Mouse (Mus musculus) hindbrain, embryonic 10.5 days (tissue): ENCODE results near the gene Ltk. TPM values are rescaled to one million over a fixed set of nuclear protein-coding genes. Genes with fewer than 3 reads are reported as not detected.
"Not testable (repeated sequence)": the region's sequence is repeated elsewhere in the genome, so short reads cannot be mapped to it uniquely, and the experiment has no call there.

Experiments used
- DNase-seq: peaks from one replicate; pipeline ENCODE4 v3.0.0-alpha.2; 2017; ENCODE audit warnings: low spot score
- H3K27ac ChIP-seq: fragments of 300-500 bp; sonication (generic); 2 replicates; pipeline ENCODE4 v1.5.1; 2016; ENCODE audit warnings: mild to moderate bottlenecking, moderate library complexity
- H3K27me3 ChIP-seq: fragments of 300-500 bp; sonication (generic); 2 replicates; pipeline ENCODE4 v1.6.1; 2016; ENCODE audit warnings: mild to moderate bottlenecking; ENCODE audit not compliant: poor library complexity, insufficient read depth, severe bottlenecking
- H3K36me3 ChIP-seq: fragments of 300-500 bp; sonication (generic); 2 replicates; pipeline ENCODE4 v1.6.1; 2016; ENCODE audit warnings: mild to moderate bottlenecking, moderate library complexity
- H3K4me1 ChIP-seq: fragments of 300-500 bp; sonication (generic); replicated peaks from 2 replicates; pipeline ENCODE4 v1.6.1; 2016; ENCODE audit warnings: mild to moderate bottlenecking
- H3K4me3 ChIP-seq: fragments of 300-500 bp; sonication (generic); 2 replicates; pipeline ENCODE4 v1.5.1; 2016; ENCODE audit warnings: mild to moderate bottlenecking, moderate library complexity
- H3K9me3 ChIP-seq: fragments of 300-500 bp; sonication (generic); 2 replicates; pipeline ENCODE4 v1.6.1; 2016; ENCODE audit warnings: mild to moderate bottlenecking, moderate library complexity
- WGBS: fragments of 180-500 bp; shearing (Covaris S2); methylation state at CpG from one replicate; pipeline ENCODE4 v1.1.7; 2016; 5-methylcytosine and 5-hydroxymethylcytosine counted together
- polyA plus RNA-seq: library from polyadenylated mRNA; unstranded; fragments of >200 nt; fragmentation: Nextera tagmentation; extraction: Ambion mirVana; gene quantifications from 2 replicates; pipeline ENCODE4 v1.2.1, GENCODE M21; 2016

Ltk gene
- polyA plus RNA-seq, 1 experiment from 2014 or later, result not detected

- not testable (repeated sequence) for H3K27me3 ChIP-seq, H3K4me1 ChIP-seq, H3K9me3 ChIP-seq, H3K27ac ChIP-seq, DNase-seq, H3K4me3 ChIP-seq
- H3K36me3 ChIP-seq, result peaks cover 99% of the 10 kb centered on the region
- 95% methylated on average over 2 of the region's 2 CpGs for WGBS
Observed at GRCm38 (mm10) chr2:119715868-119716267, 44.4 kb downstream of the Ltk start.

- H3K27me3 ChIP-seq, result no peaks in the 10 kb centered on the region
- H3K27ac ChIP-seq, result no peak overlapping the region
- no peaks in the 10 kb centered on the region for H3K4me1 ChIP-seq
- 91% methylated on average over 3 of the region's 3 CpGs for WGBS
- no peak for DNase-seq
- H3K9me3 ChIP-seq, result no peaks in the 10 kb centered on the region
- no peak overlapping the region for H3K4me3 ChIP-seq
- peaks cover 96% of the 10 kb centered on the region for H3K36me3 ChIP-seq
Observed at GRCm38 (mm10) chr2:119710011-119710410, 50.2 kb downstream of the Ltk start.

GRCm38 (mm10) chr2:119707676-119708075 lies 52.6 kb downstream of the Ltk start:
- no peaks in the 10 kb centered on the region for H3K27me3 ChIP-seq
- H3K27ac ChIP-seq, result no peak overlapping the region
- no peaks in the 10 kb centered on the region for H3K9me3 ChIP-seq
- DNase-seq, result no peak
- WGBS, result 86% methylated on average over 3 of the region's 3 CpGs
- no peaks in the 10 kb centered on the region for H3K4me1 ChIP-seq
- H3K4me3 ChIP-seq, result no peak overlapping the region
- H3K36me3 ChIP-seq, result peaks cover 96% of the 10 kb centered on the region

- no peaks in the 10 kb centered on the region for H3K4me1 ChIP-seq
- H3K36me3 ChIP-seq, result peaks cover 79% of the 10 kb centered on the region
- WGBS, result 96% methylated on average over 2 of the region's 2 CpGs
- no peaks in the 10 kb centered on the region for H3K27me3 ChIP-seq
- no peak for DNase-seq
- H3K27ac ChIP-seq, result no peak overlapping the region
- H3K4me3 ChIP-seq, result no peak overlapping the region
- H3K9me3 ChIP-seq, result no peaks in the 10 kb centered on the region
Observed at GRCm38 (mm10) chr2:119703171-119703570, 57.1 kb downstream of the Ltk start.

Other genes with a start within 250 kb of the Ltk start
- gene Exd1, start 212.8 kb downstream of the Ltk start, polyA plus RNA-seq, result 0.35 and 0.78 TPM in 2 replicates
- 52.2 and 52.9 TPM in 2 replicates for gene Chp1, start 212.7 kb downstream of the Ltk start, polyA plus RNA-seq
- gene Nusap1, start 142.1 kb downstream of the Ltk start, polyA plus RNA-seq, result 72.8 and 93.0 TPM in 2 replicates
- gene Oip5, start 142.0 kb downstream of the Ltk start, polyA plus RNA-seq, result 36.8 and 40.1 TPM in 2 replicates
- gene Ndufaf1, start 97.6 kb downstream of the Ltk start, polyA plus RNA-seq, result 39.7 and 43.2 TPM in 2 replicates
- 49.3 and 54.3 TPM in 2 replicates for gene Rtf1, start 85.4 kb downstream of the Ltk start, polyA plus RNA-seq
- 1.0 and 1.2 TPM in 2 replicates for gene Itpka, start 18.1 kb downstream of the Ltk start, polyA plus RNA-seq
- 40.2 and 41.6 TPM in 2 replicates for gene Rpap1, start 27.1 kb upstream of the Ltk start, polyA plus RNA-seq
- gene Tyro3, start 37.3 kb upstream of the Ltk start, polyA plus RNA-seq, result 21.5 and 23.5 TPM in 2 replicates
- 26.1 and 28.0 TPM in 2 replicates for gene Mga, start 136.8 kb upstream of the Ltk start, polyA plus RNA-seq
- 4.0 and 4.1 TPM in 2 replicates for gene Mapkbp1, start 212.3 kb upstream of the Ltk start, polyA plus RNA-seq